7 mouse cellular contexts compared by ENCODE assay signal in genomic region chrX:137049425-137050225, GRCm38 (mm10). TPM values are rescaled to one million over a fixed set of nuclear protein-coding genes. Genes with fewer than 3 reads are reported as not detected.
DNase-seq lines count a peak whose midpoint lies in the region; ATAC-seq and TF ChIP-seq lines count a peak whose summit lies in the region.

Fam199x (plus strand) TSS chrX:137049594.

- peak within 1 kb of the TSS; percentile 67 for H3K4me2 ChIP-seq in intestine, embryonic 15.5 days (replicated peaks)
- peak within 1 kb of the TSS; percentile 43 for H3K4me2 ChIP-seq in limb, embryonic 11.5 days (ENCODE audit: low read depth, severe bottlenecking)
- peak within 1 kb of the TSS; percentile 64 for H3K4me2 ChIP-seq in midbrain, embryonic 13.5 days (replicated peaks)

- H3K9ac ChIP-seq in intestine, embryonic 15.5 days = peak within 1 kb of the TSS; percentile 55
- peak within 1 kb of the TSS; percentile 64 for H3K9ac ChIP-seq in limb, embryonic 11.5 days (ENCODE audit: low read length)
- H3K9ac ChIP-seq in midbrain, embryonic 13.5 days (replicated peaks) = peak within 1 kb of the TSS; percentile 77

- H3K4me1 ChIP-seq in intestine, embryonic 15.5 days (replicated peaks) = no peaks in the 10 kb centered on the region
- no peaks in the 10 kb centered on the region for H3K4me1 ChIP-seq in limb, embryonic 11.5 days (ENCODE audit: control insufficient read depth, insufficient read depth, low read length)
- peaks cover 12% of the 10 kb centered on the region for H3K4me1 ChIP-seq in midbrain, embryonic 13.5 days (replicated peaks)
- no peaks in the 10 kb centered on the region for H3K4me1 ChIP-seq in small intestine, adult 2 months (ENCODE audit: control insufficient read depth, insufficient read depth, insufficient read length, low read length)

- TF ChIP-seq POLR2A in small intestine, adult 2 months (IDR thresholded peaks at IDR 0.05; ENCODE audit: low read depth, low read length) = no peak

- no peaks in the 10 kb centered on the region for H3K9me3 ChIP-seq in intestine, embryonic 15.5 days
- H3K9me3 ChIP-seq in limb, embryonic 11.5 days (ENCODE audit: control insufficient read depth, low read length) = no peaks in the 10 kb centered on the region
- no peaks in the 10 kb centered on the region for H3K9me3 ChIP-seq in midbrain, embryonic 13.5 days

- peak; percentile 98 for ATAC-seq in intestine, embryonic 15.5 days
- peak; percentile 94 for ATAC-seq in limb, embryonic 11.5 days (ENCODE audit: insufficient number of reproducible peaks, low FRiP score, low TSS enrichment, low read depth)
- peak; percentile 99 for ATAC-seq in midbrain, embryonic 13.5 days

- 18% methylated on average over 50 of the region's 62 CpGs for WGBS in intestine, embryonic 15.5 days
- 16% methylated on average over 55 of the region's 62 CpGs for WGBS in limb, embryonic 11.5 days
- WGBS in midbrain, embryonic 13.5 days = 20% methylated on average over 42 of the region's 62 CpGs
- WGBS in small intestine, adult 2 months = 16% methylated on average over 59 of the region's 62 CpGs

- H3K27ac ChIP-seq in intestine, embryonic 15.5 days = no peak within 1 kb of the TSS
- 0 out of 2 replicates have a peak within 1 kb of the TSS, but pooled peaks have one; percentile 21 for H3K27ac ChIP-seq in limb, embryonic 11.5 days (replicated peaks; ENCODE audit: low read depth, low read length)
- peak within 1 kb of the TSS; percentile 47; the same call in 1 of the 2 replicates for H3K27ac ChIP-seq in midbrain, embryonic 13.5 days
- no peak within 1 kb of the TSS for H3K27ac ChIP-seq in small intestine, adult 2 months (ENCODE audit: insufficient read depth, low read depth, low read length)

- peak within 1 kb of the TSS; percentile 60 for H3K4me3 ChIP-seq in intestine, embryonic 15.5 days (replicated peaks)
- H3K4me3 ChIP-seq in limb, embryonic 11.5 days (ENCODE audit: low read depth, low read length) = peak within 1 kb of the TSS; percentile 59
- peak within 1 kb of the TSS; percentile 65 for H3K4me3 ChIP-seq in midbrain, embryonic 13.5 days (replicated peaks)
- H3K4me3 ChIP-seq in small intestine, adult 2 months (ENCODE audit: low read depth, low read length) = peak within 1 kb of the TSS; percentile 76

- peak; percentile 62 for DNase-seq in adrenal gland, adult 8-10 months
- peak; percentile 85 for DNase-seq in embryo, embryonic 11 days
- peak; percentile 77 for DNase-seq in gastrocnemius, postnatal 25 days
- DNase-seq in limb, embryonic 11.5 days (ENCODE audit: low spot score) = peak; percentile 80

- peak; percentile 38; the same call in 1 of the 2 replicates for TF ChIP-seq CTCF in small intestine, adult 2 months (IDR thresholded peaks at IDR 0.05; ENCODE audit: extremely low read depth, insufficient read length, insufficient replicate concordance, low read depth, low read length)

- H3K36me3 ChIP-seq in intestine, embryonic 15.5 days = no peaks in the 10 kb centered on the region
- no peaks in the 10 kb centered on the region for H3K36me3 ChIP-seq in limb, embryonic 11.5 days (ENCODE audit: control insufficient read depth, insufficient read depth, low read length)
- no peaks in the 10 kb centered on the region for H3K36me3 ChIP-seq in midbrain, embryonic 13.5 days
- H3K36me3 ChIP-seq in small intestine, adult 2 months (ENCODE audit: control insufficient read depth, insufficient read depth, low read length) = no peaks in the 10 kb centered on the region

- H3K27me3 ChIP-seq in intestine, embryonic 15.5 days (replicated peaks) = no peaks in the 10 kb centered on the region
- H3K27me3 ChIP-seq in limb, embryonic 11.5 days (ENCODE audit: control insufficient read depth, insufficient read depth, low read length) = peaks cover 6% of the 10 kb centered on the region; the same call in 1 of the 2 replicates
- H3K27me3 ChIP-seq in midbrain, embryonic 13.5 days = peaks cover 3% of the 10 kb centered on the region; the same call in 1 of the 2 replicates
- H3K27me3 ChIP-seq in small intestine, adult 2 months (ENCODE audit: control insufficient read depth, insufficient read depth, low read length) = no peaks in the 10 kb centered on the region

RNA-seq across cellular contexts. Expression of gene Fam199x, which starts in this region (rescaled TPM):
- 1 to 10 TPM; 6.4 to 8.3 (median 7.2) TPM for total RNA-seq in adrenal gland, adult 8-10 months (2022)
- 1 to 10 TPM; 3.2 to 3.9 TPM for total RNA-seq in gastrocnemius, postnatal 25 days (2021)
- polyA plus RNA-seq in intestine, embryonic 15.5 days (2015; fragmentation: Nextera tagmentation; extraction: Ambion mirVana) = 5.1 and 6.3 TPM in 2 replicates
- 18.6 and 19.4 TPM in 2 replicates for polyA plus RNA-seq in limb, embryonic 11.5 days (2014; fragmentation: Nextera tagmentation; extraction: Ambion mirVana)
- polyA plus RNA-seq in midbrain, embryonic 13.5 days (2015; fragmentation: Nextera tagmentation; extraction: Ambion mirVana) = 8.2 and 9.8 TPM in 2 replicates
- 0.20 and 0.46 TPM in 2 replicates for polyA plus RNA-seq in small intestine, adult 2 months (2012; rRNA removed)

Comparison
In these comparisons a context has a peak if more than half of its experiments do, and no peak if none do; other contexts are left out.
1. H3K27ac ChIP-seq: peak in limb, embryonic 11.5 days (single experiment) and midbrain, embryonic 13.5 days (single experiment); none in intestine, embryonic 15.5 days (single experiment) and small intestine, adult 2 months (single experiment).
2. Peak in every context shown above with its lines, with median percentiles within 50 percentile points of each other: DNase-seq, ATAC-seq, H3K4me2 ChIP-seq, H3K4me3 ChIP-seq and H3K9ac ChIP-seq.